Mouse (Mus musculus) midbrain, embryonic 12.5 days (tissue): Measurements from ENCODE around the gene Clcnkb. TPM values are rescaled to one million over a fixed set of nuclear protein-coding genes. Genes with fewer than 3 reads are reported as not detected.
A peak's percentile ranks its signal among the peaks of the same experiment; 100 is the strongest.

Experiments
- ATAC-seq: fragments of 200-750 bp; cut with Nextera tagmentation; 2 replicates; pipeline ENCODE4 v1.8.0; 2017; ENCODE audit warnings: low read depth, moderate TSS enrichment, moderate library complexity; ENCODE audit not compliant: low FRiP score
- H3K27ac ChIP-seq: fragments of 300-500 bp; sonication (generic); replicated peaks from 2 replicates; pipeline ENCODE4 v1.5.1; 2016; ENCODE audit warnings: mild to moderate bottlenecking
- H3K27me3 ChIP-seq: fragments of 300-500 bp; sonication (generic); 2 replicates; pipeline ENCODE4 v1.6.1; 2016; ENCODE audit warnings: mild to moderate bottlenecking
- H3K36me3 ChIP-seq: fragments of 300-500 bp; sonication (generic); 2 replicates; pipeline ENCODE4 v1.6.1; 2016
- H3K4me1 ChIP-seq: fragments of 300-500 bp; sonication (generic); 2 replicates; pipeline ENCODE4 v1.6.1; 2016
- H3K4me2 ChIP-seq: fragments of 300-500 bp; sonication (generic); replicated peaks from 2 replicates; pipeline ENCODE4 v1.6.1; 2016; ENCODE audit warnings: mild to moderate bottlenecking, moderate library complexity
- H3K4me3 ChIP-seq: fragments of 300-500 bp; sonication (generic); 2 replicates; pipeline ENCODE4 v1.5.1; 2016; ENCODE audit warnings: mild to moderate bottlenecking
- H3K9ac ChIP-seq: fragments of 300-500 bp; sonication (generic); replicated peaks from 2 replicates; pipeline ENCODE4 v1.6.1; 2016; ENCODE audit warnings: mild to moderate bottlenecking, moderate library complexity
- H3K9me3 ChIP-seq: fragments of 300-500 bp; sonication (generic); 2 replicates; pipeline ENCODE4 v1.6.1; 2016; ENCODE audit warnings: mild to moderate bottlenecking
- WGBS: fragments of 180-500 bp; shearing (Covaris S2); methylation state at CpG from one replicate; pipeline ENCODE4 v1.1.7; 2016; 5-methylcytosine and 5-hydroxymethylcytosine counted together
- polyA plus RNA-seq: library from polyadenylated mRNA; unstranded; fragments of >200 nt; fragmentation: Nextera tagmentation; extraction: Ambion mirVana; gene quantifications from 2 replicates; pipeline ENCODE4 v1.2.1, GENCODE M21; 2016

Clcnkb gene
- not detected in 2 replicates for polyA plus RNA-seq

DNA sequence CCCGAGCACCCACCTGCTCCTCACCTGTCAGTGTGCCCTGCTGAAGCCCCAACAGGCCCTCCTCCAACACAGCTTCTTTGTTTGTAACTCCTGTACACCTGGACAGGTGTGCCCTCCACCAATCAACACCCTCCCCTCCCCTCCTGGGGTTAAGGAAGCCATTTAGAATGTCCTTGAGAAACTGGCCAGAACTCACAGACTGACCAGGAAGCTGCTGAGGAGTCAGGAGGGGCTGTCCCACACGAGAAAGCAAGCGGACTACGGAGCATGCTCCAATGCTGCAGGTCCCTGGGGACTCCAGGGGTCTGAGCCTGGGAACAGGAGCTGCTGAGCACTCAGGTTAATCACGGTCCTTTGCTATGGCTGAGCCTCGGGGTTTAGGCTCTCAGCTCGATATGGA, at the start of gene Clcnkb:
Clcnkb (minus strand) TSS at position 91 of the 400 bp plus-strand sequence.
- WGBS: 67% methylated on average over 7 of the region's 7 CpGs
- Histone ChIP-seq H3K4me3 (no peak within 1 kb of the TSS), H3K27me3 (peaks cover 11% of the 10 kb centered on the region; the same call in 1 of the 2 replicates), H3K36me3 (no peaks in the 10 kb centered on the region), H3K4me1 (no peaks in the 10 kb centered on the region), H3K4me2 (no peak within 1 kb of the TSS), H3K27ac (no peak within 1 kb of the TSS), H3K9me3 (0 out of 2 replicates have a peak, but pooled peaks cover 2% of the 10 kb centered on the region), H3K9ac (no peak within 1 kb of the TSS)
- ATAC-seq: no peak

DNA sequence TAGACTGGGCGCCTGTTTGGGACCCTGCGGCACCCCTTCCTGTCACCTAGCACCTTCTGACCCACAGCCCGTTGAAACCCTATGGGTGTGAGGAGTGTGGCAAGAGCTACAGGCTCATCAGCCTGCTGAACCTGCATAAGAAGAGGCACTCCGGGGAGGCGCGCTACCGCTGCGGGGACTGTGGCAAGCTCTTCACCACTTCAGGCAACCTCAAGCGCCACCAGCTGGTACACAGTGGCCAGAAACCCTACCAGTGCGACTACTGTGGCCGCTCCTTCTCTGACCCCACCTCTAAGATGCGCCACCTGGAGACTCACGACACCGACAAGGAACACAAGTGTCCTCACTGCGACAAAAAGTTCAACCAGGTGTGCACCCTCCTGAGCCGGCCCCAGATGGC, 48.9 kb upstream of the Clcnkb start:
- 76% methylated on average over 16 of the region's 16 CpGs for WGBS
- peaks cover 12% of the 10 kb centered on the region; the same call in 1 of the 2 replicates for H3K4me1 ChIP-seq
- no peak overlapping the region for H3K4me3 ChIP-seq
- ATAC-seq: no peak
- H3K27me3 ChIP-seq: no peaks in the 10 kb centered on the region
- H3K36me3 ChIP-seq: peaks cover 81% of the 10 kb centered on the region
- H3K9me3 ChIP-seq: no peaks in the 10 kb centered on the region
- H3K27ac ChIP-seq: no peak overlapping the region
- no peak overlapping the region for H3K9ac ChIP-seq
- H3K4me2 ChIP-seq: no peak overlapping the region

DNA sequence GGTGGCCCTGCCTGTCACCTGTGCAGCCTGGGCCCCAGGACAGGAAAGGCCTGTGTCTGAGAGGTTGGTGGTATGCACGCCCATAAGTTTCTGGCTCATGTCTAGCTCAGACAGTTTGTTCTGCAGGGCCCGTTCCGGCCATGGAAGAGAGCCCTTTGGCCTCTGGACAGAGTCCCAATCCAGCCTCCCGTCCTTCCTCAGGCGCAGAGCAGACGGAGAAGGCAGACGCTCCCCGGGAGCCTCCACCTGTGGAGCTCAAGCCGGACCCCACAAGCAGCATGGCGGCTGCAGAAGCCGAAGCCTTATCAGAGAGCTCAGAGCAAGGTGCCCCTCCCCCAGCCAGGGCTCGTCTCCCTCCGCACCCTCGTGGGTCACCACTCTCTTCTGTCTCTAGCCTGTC, 47.7 kb upstream of the Clcnkb start:
- ATAC-seq: no peak
- no peak overlapping the region for H3K4me3 ChIP-seq
- H3K4me1 ChIP-seq: peaks cover 20% of the 10 kb centered on the region
- 86% methylated on average over 14 of the region's 14 CpGs for WGBS
- H3K9ac ChIP-seq: no peak overlapping the region
- H3K4me2 ChIP-seq: no peak overlapping the region
- H3K27me3 ChIP-seq: no peaks in the 10 kb centered on the region
- no peak overlapping the region for H3K27ac ChIP-seq
- H3K9me3 ChIP-seq: no peaks in the 10 kb centered on the region
- peaks cover 71% of the 10 kb centered on the region for H3K36me3 ChIP-seq

DNA sequence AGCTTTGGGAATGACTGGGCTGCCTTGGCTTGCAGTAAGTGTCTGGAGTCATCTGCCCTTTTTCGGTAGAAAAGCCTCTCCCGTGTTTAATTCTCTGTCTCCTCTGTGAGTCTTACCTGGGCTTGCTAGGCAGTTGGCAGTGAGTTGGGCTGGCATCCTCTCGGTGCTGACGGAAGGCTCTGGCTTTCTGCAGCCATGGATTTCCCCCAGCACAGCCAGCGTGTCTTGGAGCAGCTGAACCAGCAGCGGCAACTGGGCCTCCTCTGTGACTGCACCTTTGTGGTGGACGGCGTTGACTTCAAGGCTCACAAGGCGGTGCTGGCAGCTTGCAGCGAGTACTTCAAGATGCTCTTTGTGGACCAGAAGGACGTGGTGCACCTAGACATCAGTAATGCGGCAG, 45.8 kb upstream of the Clcnkb start:
- Histone ChIP-seq H3K36me3 (peaks cover 54% of the 10 kb centered on the region), H3K4me1 (peaks cover 29% of the 10 kb centered on the region), H3K9ac (no peak overlapping the region), H3K4me2 (no peak overlapping the region), H3K9me3 (no peaks in the 10 kb centered on the region), H3K4me3 (no peak overlapping the region), H3K27ac (no peak overlapping the region; the same call in 1 of the 2 replicates), H3K27me3 (no peaks in the 10 kb centered on the region)
- no peak for ATAC-seq
- WGBS: 89% methylated on average over 12 of the region's 12 CpGs

DNA sequence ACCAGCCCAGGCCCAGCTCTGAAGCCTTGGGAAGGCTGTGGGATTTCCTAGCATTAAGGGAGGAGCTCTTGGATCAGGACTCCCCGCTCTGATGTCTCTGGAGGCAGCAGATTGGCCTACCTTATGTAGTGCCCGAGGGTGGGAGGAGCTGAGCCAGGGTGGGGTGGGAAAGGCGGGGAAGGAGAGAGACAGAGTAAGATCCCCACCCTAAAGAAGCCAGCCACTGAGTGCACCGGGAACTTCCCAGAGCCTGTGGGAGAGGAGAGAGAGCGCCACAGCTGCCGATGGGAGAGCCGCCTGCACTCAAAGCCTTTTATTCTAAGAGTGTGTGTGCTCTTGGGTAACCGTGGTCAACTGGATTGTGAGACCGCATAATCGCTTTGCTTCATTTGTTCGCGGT, 45.3 kb upstream of the Clcnkb start:
- peaks cover 29% of the 10 kb centered on the region for H3K4me1 ChIP-seq
- H3K4me2 ChIP-seq: no peak overlapping the region
- H3K9me3 ChIP-seq: no peaks in the 10 kb centered on the region
- peak; percentile 10; the same call in 1 of the 2 replicates for ATAC-seq
- H3K27me3 ChIP-seq: no peaks in the 10 kb centered on the region
- no peak overlapping the region for H3K9ac ChIP-seq
- H3K4me3 ChIP-seq: no peak overlapping the region
- H3K36me3 ChIP-seq: peaks cover 54% of the 10 kb centered on the region
- no peak overlapping the region; the same call in 1 of the 2 replicates for H3K27ac ChIP-seq
- WGBS: 30% methylated on average over 12 of the region's 12 CpGs

DNA sequence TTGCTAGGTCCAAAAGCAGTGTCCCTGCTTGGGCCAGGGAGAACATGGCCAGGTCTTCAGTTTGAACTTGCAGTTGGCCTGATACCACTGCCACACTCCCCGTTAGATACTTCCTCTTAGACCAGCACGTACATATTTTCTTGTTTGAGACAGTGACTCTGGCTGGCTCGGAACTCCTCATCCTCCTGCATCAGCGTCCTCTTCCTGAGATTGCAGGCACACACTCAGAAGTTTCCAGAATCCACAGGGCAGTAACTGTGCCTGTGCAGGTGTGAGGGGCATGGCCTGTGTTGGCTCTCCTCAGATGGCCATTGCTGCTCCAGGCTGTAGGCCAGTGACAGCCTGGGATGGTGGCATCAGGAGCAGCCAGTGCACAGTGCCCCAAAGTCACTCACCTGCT, 44.7 kb upstream of the Clcnkb start:
- 98% methylated on average over 4 of the region's 4 CpGs for WGBS
- no peak overlapping the region for H3K4me3 ChIP-seq
- H3K4me2 ChIP-seq: no peak overlapping the region
- H3K36me3 ChIP-seq: peaks cover 50% of the 10 kb centered on the region
- no peak for ATAC-seq
- peaks cover 29% of the 10 kb centered on the region for H3K4me1 ChIP-seq
- no peaks in the 10 kb centered on the region for H3K9me3 ChIP-seq
- no peaks in the 10 kb centered on the region for H3K27me3 ChIP-seq
- H3K27ac ChIP-seq: no peak overlapping the region; the same call in 1 of the 2 replicates
- H3K9ac ChIP-seq: no peak overlapping the region; the same call in 1 of the 2 replicates

DNA sequence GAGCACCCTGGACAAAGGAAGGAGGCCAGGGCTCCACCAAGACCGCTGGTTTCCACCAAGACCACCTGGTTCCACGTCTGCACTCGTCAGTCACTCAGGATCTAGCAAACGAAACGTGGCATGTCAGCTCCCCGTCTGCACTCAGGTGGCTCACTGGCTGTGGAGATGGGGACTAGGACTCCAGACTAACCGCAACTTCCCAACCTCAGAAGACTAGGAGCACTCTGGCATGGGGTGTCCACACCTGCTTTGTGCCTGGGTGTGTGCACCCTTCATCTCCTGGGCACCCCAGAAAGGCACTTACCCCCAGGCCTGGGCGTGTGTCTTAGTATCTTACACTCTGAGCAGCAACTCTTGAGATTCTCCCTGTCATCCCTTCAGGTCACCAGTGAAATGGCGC, 44.0 kb upstream of the Clcnkb start:
- no peak overlapping the region for H3K9ac ChIP-seq
- no peaks in the 10 kb centered on the region for H3K9me3 ChIP-seq
- H3K4me2 ChIP-seq: no peak overlapping the region
- ATAC-seq: no peak
- H3K4me3 ChIP-seq: no peak overlapping the region
- no peak overlapping the region for H3K27ac ChIP-seq
- H3K4me1 ChIP-seq: peaks cover 29% of the 10 kb centered on the region
- H3K27me3 ChIP-seq: no peaks in the 10 kb centered on the region
- H3K36me3 ChIP-seq: peaks cover 49% of the 10 kb centered on the region
- 88% methylated on average over 9 of the region's 9 CpGs for WGBS

DNA sequence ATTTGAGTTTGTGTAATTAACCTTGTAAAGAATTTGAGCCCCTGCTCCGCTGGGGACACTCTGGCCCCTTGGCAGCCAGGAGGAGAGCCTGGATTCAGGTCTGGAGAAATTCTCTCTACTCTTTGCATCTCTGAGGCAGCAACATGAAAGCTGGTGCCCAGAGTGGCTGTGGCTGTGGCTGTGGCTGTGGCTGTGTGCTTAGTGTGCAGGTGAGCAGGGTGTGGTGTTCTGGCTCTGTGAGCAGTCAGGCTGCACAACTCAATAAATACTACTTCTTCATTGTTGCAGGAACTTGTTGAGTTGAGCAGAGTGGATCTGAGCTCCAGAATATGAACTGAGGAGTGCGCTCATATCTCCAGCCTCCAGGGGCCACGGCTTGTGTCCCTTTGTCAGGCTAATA, 43.1 kb upstream of the Clcnkb start:
- WGBS: 68% methylated on average over 3 of the region's 3 CpGs

DNA sequence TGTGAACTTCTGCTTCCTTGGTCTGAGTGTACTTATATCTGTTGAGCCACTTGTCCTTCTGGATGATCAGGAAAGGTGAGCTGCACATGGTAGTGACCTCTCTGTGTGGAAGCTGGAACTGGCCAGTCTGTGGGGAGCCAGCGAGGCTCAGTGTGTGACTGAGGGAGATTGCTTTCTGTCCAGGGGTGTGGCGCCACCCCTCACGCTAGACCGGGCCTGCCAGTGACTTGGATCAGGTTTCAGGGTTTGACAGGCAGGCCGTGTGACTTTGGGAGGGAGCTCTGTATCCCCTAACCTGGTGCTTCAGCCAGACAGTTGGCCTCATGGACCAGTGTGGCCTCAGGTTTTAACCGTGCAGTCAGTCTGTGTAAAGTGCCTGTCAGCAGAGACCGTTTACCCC, 42.4 kb upstream of the Clcnkb start:
- no peak overlapping the region for H3K4me3 ChIP-seq
- peak overlapping the region; percentile 4; the same call in 1 of the 2 replicates for H3K9ac ChIP-seq
- no peaks in the 10 kb centered on the region for H3K9me3 ChIP-seq
- WGBS: 15% methylated on average over 7 of the region's 7 CpGs
- H3K36me3 ChIP-seq: peaks cover 38% of the 10 kb centered on the region
- no peaks in the 10 kb centered on the region for H3K27me3 ChIP-seq
- no peak overlapping the region for H3K4me2 ChIP-seq
- peaks cover 29% of the 10 kb centered on the region for H3K4me1 ChIP-seq
- no peak for ATAC-seq
- peak overlapping the region; percentile 54; the same call in 1 of the 2 replicates for H3K27ac ChIP-seq

More for the DNA sequence above, 43.1 kb upstream of the Clcnkb start:
- H3K4me3 ChIP-seq: no peak overlapping the region
- no peak overlapping the region for H3K4me2 ChIP-seq
- no peaks in the 10 kb centered on the region for H3K9me3 ChIP-seq
- ATAC-seq: no peak
- no peaks in the 10 kb centered on the region for H3K27me3 ChIP-seq
- H3K4me1 ChIP-seq: peaks cover 29% of the 10 kb centered on the region
- H3K36me3 ChIP-seq: peaks cover 40% of the 10 kb centered on the region
- H3K9ac ChIP-seq: no peak overlapping the region
- H3K27ac ChIP-seq: no peak overlapping the region

DNA sequence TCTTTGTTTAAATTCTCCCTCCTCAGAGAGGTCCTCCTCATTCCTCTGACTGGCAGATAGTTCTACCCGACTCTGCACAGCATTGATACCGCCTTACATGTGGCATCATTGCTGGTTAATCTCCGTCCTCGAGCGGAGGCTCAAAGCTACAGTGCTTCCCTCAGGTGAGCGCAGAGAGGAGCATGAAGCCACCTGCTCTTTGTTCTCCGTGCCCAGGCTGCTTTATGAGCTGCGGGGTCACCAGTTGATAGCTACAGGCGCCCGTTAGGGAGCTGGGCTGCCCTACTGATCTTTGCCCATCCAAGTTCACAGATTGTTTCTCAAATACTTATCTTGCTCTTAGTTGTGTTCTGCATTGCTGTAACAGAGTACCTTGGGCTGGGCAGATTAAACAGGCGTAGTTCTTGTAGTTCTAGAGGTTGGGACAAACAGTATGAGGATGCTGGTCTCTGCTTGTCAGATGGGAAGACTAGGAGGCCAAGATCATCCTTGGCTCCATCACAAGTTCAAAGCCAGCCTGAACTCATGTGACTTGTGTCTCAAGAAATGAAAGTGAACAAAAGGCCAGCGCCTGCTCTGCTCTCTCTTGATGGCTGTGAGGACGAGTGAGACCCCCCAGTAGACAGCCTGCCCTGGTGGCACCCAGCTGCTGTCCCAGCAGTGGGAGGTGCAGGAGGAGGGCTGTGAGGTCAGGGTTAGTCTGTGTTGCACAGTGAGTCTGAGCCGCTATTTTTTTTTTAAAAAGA, 40.6 kb upstream of the Clcnkb start:
- Histone ChIP-seq H3K4me1 (peaks cover 26% of the 10 kb centered on the region), H3K9me3 (no peaks in the 10 kb centered on the region), H3K4me3 (no peak overlapping the region), H3K9ac (no peak overlapping the region), H3K27ac (no peak overlapping the region), H3K27me3 (no peaks in the 10 kb centered on the region), H3K36me3 (peaks cover 41% of the 10 kb centered on the region), H3K4me2 (no peak overlapping the region)
- WGBS: 93% methylated on average over 14 of the region's 14 CpGs
- ATAC-seq: no peak

DNA sequence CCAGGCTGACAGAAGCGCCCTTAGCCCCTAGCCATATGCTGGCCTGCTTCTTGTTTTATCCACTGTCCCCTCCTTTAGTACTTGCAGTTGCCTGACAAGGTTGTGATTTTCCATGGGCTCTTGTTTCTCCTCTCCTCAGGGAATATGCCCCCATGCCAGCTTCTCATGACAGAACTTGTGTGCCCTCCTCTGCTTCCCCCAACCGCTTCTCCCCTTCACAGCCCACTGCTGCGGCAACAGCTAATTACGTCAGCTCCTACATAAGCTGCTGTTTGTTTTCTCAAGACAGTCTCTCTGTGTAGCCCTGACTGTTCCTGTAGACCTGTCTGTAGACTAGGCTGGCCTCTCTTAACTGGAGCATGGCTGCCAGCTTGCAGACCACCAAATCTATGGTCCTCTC, 39.7 kb upstream of the Clcnkb start:
- Histone ChIP-seq H3K36me3 (peaks cover 49% of the 10 kb centered on the region), H3K27me3 (no peaks in the 10 kb centered on the region), H3K9ac (no peak overlapping the region), H3K4me2 (no peak overlapping the region), H3K27ac (no peak overlapping the region), H3K9me3 (no peaks in the 10 kb centered on the region), H3K4me1 (peaks cover 18% of the 10 kb centered on the region), H3K4me3 (no peak overlapping the region)
- 85% methylated on average over 4 of the region's 4 CpGs for WGBS
- ATAC-seq: no peak

DNA sequence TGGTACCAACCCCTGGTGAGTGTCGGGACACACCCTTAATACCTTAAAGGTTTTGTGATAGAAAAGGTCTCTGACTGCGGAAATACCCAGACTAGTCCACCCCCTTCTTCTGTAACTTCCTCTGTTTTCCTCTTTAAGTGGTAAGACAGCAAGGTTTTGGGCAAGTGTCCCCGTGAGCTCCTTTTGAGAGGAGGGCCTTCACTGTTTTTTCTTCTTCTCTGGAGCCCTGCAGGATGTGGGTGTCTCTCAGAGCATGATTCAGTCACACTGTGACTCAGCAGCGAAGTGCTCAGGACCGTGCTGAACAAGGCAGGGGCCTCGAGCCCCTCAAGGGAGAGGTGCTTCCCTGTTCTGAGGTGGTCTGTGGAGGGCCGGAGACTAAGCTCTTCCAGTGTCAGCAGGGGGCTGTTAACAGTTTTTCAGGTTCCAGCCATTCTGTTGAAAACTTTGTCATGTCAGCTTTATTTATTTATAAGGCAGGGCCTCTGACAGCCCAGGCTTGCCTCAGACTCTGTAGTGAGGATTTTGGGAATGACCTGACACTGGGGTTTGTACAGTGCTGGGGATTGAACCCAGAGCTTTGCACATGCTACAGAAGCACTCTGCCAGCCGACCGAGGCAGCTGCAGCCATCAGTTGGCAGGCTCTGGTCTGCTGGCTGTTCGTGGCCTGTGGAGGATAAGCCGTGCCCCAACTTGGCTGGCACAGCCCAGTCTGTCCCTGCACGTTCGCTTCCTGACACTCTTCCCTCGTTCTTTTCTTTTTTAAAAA, 39.0 kb upstream of the Clcnkb start:
- no peak overlapping the region for H3K9ac ChIP-seq
- peaks cover 17% of the 10 kb centered on the region for H3K4me1 ChIP-seq
- H3K36me3 ChIP-seq: peaks cover 55% of the 10 kb centered on the region
- no peak for ATAC-seq
- no peak overlapping the region for H3K27ac ChIP-seq
- no peaks in the 10 kb centered on the region for H3K27me3 ChIP-seq
- no peak overlapping the region for H3K4me3 ChIP-seq
- 81% methylated on average over 14 of the region's 14 CpGs for whole genome bisulfite sequencing
- no peaks in the 10 kb centered on the region for H3K9me3 ChIP-seq
- no peak overlapping the region for H3K4me2 ChIP-seq
